Mouse (Mus musculus) ES-CJ7 (cell line): Measurements from ENCODE around the gene Lrcol1.

Source experiments
- DNase-seq: peaks from one replicate; pipeline ENCODE4 v3.0.0; 2011; ENCODE audit warnings: low read depth, low spot score

Gene Lrcol1

DNA sequence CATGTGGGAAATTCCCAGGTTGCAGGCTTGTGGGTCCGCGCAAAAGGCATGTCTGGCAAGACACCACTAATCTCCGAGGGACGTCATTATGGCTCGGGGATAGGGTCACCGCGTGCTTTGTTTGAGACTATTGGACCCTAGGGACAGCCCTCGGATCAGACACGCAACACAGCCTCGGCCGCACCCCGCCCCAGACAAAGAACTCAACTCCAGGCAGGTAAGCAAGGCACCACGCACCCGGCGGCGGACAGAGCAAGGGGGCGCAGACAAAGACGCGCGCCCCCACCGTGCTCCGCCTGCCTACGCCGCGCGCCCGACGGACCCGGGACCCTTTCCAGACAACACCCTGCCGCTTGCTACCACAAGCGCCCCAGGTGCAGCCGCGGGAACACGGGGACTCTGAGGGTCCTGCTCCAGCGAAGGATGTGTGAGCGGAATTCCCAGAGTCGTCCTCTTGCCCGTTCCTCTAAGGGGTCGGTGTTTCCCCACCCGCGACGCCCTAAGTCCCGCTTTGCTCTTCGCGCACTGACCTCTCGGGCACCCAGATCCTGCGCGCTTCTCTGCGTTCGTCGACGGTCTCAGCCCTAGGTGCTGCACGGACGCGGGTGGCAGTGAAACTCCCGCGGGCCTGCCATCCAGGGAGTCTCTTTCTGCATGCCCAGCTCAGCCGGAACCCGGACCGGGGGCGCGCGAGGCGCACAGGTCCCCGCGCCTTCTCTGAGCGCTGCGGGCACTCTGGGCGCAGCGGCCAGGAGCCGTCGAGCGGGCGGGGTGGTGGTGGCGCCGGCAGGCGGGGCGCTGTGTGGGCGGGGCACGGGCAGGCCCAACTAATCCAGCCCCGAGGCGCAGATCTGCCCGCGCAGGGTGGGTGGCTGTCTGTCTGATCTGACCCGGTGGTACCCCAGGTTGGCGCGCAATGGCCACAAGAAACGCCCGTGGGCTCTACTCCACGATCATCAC, 42.1 kb downstream of the Lrcol1 start:
- DNase-seq, result peak; percentile 42

DNA sequence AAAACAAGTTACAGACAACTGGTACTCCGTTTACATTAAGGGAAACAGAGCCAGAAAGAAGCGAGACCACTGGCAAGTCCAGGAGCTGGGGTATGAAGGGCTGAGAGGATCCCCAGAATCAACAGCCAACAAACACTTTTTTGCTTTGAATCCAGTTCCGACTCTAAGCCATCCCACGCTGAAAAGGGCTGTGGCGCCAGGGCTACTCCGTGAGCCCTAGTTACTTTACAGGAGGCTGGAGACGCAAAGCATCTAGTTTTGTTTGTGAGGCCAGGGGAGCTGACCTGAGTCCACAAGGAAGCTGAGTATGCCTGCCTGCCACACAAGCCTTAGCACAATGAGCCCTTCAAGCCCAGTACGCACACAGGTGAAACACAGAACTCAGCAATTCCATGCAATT, 42.8 kb downstream of the Lrcol1 start:
- DNase-seq, result no peak

DNA sequence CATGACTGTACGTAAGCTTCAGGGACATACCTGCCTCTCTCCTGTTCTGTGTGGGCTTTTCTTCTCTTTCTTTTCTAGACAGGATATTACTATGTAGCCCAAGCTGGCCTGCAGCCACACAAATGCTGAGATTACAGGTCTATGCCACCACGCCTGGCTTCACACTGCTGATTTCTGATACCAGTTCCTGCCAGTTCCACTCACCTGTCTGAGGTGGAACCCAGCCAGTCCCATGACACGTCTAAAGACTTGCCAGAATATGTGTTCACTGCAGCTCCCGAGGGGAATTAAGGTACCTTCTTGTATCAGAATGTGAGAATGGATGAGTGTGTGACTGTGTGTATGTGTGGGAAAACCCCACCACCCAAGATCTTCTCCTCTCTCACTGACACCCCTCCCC, 46.1 kb downstream of the Lrcol1 start:
- no peak for DNase-seq

DNA sequence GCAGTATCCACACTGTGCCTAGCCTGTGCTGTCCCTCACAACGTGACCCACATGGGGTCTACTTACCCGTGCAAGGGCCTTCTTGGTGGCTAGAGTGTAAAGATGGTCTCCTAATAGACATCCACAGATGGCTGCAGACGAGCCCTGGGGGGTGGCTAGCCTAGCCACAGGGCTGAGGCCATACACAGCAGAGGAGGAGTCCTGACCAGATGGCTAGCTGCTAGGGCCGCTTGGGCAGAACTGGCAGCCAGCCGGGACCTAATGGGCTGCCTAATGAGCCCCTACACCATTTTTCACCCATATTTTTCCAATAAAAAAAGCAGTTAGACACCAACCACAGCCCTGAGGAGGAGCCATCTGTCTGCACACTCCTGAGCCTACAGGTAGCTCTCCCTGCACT, 48.2 kb downstream of the Lrcol1 start:
- no peak for DNase-seq

DNA sequence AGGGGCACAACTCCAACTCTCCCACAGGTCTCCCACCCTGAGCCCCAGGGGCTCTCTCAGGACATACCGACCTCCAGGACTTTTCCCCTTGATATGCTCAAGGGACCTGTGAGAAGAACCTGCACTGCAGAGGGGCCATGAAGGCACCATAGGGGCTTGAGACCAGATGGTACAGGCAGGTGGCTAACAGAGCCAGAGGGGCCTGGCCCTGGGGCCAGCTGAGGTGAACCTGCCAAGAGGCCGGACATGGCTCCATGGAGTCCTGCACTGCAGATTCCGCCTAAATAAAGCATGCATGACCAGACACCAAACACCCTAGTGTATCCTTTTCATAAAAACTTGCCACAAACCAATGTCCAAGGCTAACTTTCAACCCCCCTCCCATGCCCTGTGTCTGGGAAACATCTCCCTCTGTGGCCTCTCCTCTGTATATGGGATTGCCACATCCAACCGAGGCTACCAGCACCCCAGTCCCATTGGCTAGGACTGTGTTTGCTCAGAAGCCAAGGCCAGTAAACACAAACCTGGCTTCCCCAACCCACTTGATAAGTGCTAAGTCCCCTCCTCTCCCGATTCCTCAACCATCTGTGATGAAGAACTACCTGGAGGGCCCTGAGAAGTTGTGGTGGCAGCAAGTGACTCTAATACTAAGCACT, 50.6 kb downstream of the Lrcol1 start:
- no peak for DNase-seq

DNA sequence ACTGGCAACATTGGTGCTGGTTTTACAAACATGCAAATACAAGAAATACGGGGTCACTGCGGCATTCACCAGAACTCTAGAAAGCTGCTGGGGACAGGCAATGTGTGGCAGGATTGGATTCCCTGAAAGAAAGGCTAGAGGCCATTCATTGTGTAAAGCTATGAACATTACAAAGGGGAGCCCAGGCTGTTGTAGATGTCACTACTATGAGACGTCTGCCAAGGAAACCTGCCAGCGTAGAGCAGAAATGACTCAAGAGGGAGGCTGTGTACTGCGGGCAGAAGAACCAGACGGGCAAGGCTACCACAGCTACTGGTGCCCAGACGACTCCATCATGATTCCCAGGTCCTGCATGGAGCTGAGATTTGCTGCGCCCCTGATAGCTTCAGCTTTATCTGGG, 56.6 kb downstream of the Lrcol1 start:
- DNase-seq, result no peak

DNA sequence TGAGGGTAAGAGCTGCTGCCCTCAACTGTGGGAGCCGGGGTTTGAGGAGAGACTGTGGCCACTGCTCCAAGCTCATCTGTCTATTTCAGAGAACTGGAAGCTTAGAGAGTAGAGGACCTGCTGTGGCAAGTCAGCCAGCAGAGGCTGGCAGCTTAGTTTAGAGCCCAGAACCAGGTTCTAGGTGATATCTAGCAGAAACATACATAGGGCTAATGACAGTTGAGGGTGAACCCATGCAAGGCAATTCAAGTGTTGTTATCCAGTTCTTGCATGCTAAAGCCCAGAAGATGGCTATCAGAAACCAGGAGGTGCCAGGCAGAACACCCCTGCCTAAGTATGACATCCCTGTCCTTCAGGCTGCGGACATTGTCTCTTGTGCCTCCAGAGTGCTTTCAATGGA, 58.0 kb downstream of the Lrcol1 start:
- DNase-seq, result no peak

DNA sequence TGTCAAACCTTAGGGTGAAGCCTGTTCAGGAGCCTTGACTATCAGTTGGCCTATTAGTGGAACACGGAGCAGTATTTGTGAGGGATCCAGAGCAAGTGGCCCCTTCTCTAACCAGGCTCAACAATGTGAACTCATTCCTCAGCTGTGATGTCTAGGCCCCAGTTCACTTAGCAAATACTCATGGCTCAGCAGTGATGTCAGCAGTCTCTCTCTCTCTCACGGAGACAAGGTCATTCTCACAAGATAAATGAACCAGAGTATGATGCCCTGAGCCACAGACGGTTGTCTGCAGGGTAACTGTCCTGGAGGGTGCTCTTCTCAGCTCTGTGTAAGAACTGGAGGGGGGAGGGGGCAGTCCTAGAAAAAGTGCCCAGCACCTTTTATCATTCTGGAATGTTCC, 59.4 kb downstream of the Lrcol1 start:
- no peak for DNase-seq
